Mouse (Mus musculus): ENCODE measurements at regions not wholly inside any gene's neighbourhood (a gene's known extent, or its start where the extent isn't known, plus 50 kb on each side); places are given as distances from the start of the nearest gene placed in this dataset.

DNA sequence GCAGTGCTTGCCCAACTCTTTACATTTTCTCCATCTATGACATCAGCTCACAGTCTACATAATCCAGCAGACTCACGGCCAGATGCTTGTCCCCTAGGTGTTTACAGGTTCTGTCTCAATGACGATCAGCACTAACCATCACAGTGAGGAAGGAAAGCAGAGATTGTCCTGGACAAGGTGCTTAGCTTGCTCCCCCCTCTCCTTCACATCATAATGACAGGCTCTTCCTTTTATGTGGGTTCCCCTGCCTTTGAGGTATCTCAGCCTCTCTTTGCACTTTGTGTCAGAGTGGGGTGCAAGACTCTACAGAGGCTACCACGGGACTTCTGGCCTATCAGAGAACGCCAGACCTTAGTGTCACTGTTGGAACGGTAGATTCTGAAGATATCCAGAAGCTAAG lies 258.1 kb downstream of the Enc1 start:
- H3K4me1 ChIP-seq (ENCODE audit: control insufficient read depth, insufficient read depth, low read length) = no peaks in the 10 kb centered on the region; the same call in 1 of the 2 replicates
- TF ChIP-seq POLR2A (IDR thresholded peaks at IDR 0.05; ENCODE audit: low read depth, low read length) (no peak), CTCF (IDR thresholded peaks at IDR 0.05; ENCODE audit: borderline replicate concordance, insufficient read depth, low read length) (no peak)
- no peak overlapping the region for H3K27ac ChIP-seq (ENCODE audit: insufficient read depth, low read length)
- no peak overlapping the region for H3K4me3 ChIP-seq (ENCODE audit: insufficient read depth, low read length)

- H3K4me1 ChIP-seq (ENCODE audit: control insufficient read depth, insufficient read depth, low read length) = no peaks in the 10 kb centered on the region; the same call in 1 of the 2 replicates
- TF ChIP-seq CTCF (IDR thresholded peaks at IDR 0.05; ENCODE audit: borderline replicate concordance, insufficient read depth, low read length) (no peak), POLR2A (IDR thresholded peaks at IDR 0.05; ENCODE audit: low read depth, low read length) (no peak)
- H3K27ac ChIP-seq (ENCODE audit: insufficient read depth, low read length) = no peak overlapping the region
- no peak overlapping the region for H3K4me3 ChIP-seq (ENCODE audit: insufficient read depth, low read length)
These were observed 257.0 kb downstream of the Enc1 start for GRCm38 (mm10) chr13:97497928-97498327.

- H3K27ac ChIP-seq (ENCODE audit: insufficient read depth, low read length) = no peak overlapping the region
- H3K4me1 ChIP-seq (ENCODE audit: control insufficient read depth, insufficient read depth, low read length) = no peaks in the 10 kb centered on the region; the same call in 1 of the 2 replicates
- TF ChIP-seq POLR2A (IDR thresholded peaks at IDR 0.05; ENCODE audit: low read depth, low read length) (no peak), CTCF (IDR thresholded peaks at IDR 0.05; ENCODE audit: borderline replicate concordance, insufficient read depth, low read length) (no peak)
- no peak overlapping the region for H3K4me3 ChIP-seq (ENCODE audit: insufficient read depth, low read length)
These were observed 253.9 kb downstream of the Enc1 start for GRCm38 (mm10) chr13:97494770-97495169.

- H3K4me1 ChIP-seq (ENCODE audit: control insufficient read depth, insufficient read depth, low read length) = no peaks in the 10 kb centered on the region; the same call in 1 of the 2 replicates
- TF ChIP-seq CTCF (IDR thresholded peaks at IDR 0.05; ENCODE audit: borderline replicate concordance, insufficient read depth, low read length) = no peak
- no peak for TF ChIP-seq POLR2A (IDR thresholded peaks at IDR 0.05; ENCODE audit: low read depth, low read length)
- no peak overlapping the region for H3K27ac ChIP-seq (ENCODE audit: insufficient read depth, low read length)
- H3K4me3 ChIP-seq (ENCODE audit: insufficient read depth, low read length) = no peak overlapping the region
These were observed 252.9 kb downstream of the Enc1 start for GRCm38 (mm10) chr13:97493836-97494235.

DNA sequence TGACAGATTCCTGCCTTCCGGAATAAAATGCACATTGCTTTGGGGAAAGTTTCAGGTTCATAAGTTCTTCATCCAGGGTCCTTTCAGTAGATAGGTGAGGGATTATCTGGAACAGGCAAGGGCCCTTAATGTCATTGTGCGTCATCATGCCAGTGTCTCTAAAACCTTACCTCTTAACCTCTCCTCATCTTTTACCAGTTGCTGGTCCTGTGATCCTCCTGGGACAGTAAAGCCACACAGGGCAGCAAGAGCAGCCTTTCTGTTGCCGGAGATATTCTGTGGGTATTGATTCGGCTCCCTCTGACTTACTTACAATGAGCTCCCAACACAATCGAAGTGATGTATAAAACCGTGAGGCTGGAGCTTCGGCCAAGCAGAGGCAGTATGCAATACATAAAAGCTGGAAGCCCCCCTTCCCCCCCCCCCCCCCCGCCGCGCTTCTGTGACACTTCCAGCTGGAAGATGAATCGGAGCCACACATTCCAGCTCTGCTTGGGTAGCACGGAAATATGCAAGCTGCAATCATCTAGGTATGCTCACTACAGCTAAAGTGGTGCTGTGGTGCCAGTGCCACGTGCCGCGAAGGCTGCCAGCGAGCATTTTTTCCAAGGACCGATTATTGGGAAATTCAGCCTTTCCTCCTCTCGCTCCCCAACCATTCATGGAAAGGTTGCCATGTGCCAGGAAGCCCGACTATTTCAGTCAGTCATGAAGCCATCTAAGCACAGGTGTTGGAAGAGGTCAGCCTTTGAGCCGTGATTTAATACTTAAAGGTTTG lies 252.2 kb downstream of the Enc1 start:
- no peak for TF ChIP-seq CTCF (IDR thresholded peaks at IDR 0.05; ENCODE audit: borderline replicate concordance, insufficient read depth, low read length)
- H3K27ac ChIP-seq (ENCODE audit: insufficient read depth, low read length) = no peak overlapping the region
- H3K4me1 ChIP-seq (ENCODE audit: control insufficient read depth, insufficient read depth, low read length) = no peaks in the 10 kb centered on the region; the same call in 1 of the 2 replicates
- no peak overlapping the region for H3K4me3 ChIP-seq (ENCODE audit: insufficient read depth, low read length)

DNA sequence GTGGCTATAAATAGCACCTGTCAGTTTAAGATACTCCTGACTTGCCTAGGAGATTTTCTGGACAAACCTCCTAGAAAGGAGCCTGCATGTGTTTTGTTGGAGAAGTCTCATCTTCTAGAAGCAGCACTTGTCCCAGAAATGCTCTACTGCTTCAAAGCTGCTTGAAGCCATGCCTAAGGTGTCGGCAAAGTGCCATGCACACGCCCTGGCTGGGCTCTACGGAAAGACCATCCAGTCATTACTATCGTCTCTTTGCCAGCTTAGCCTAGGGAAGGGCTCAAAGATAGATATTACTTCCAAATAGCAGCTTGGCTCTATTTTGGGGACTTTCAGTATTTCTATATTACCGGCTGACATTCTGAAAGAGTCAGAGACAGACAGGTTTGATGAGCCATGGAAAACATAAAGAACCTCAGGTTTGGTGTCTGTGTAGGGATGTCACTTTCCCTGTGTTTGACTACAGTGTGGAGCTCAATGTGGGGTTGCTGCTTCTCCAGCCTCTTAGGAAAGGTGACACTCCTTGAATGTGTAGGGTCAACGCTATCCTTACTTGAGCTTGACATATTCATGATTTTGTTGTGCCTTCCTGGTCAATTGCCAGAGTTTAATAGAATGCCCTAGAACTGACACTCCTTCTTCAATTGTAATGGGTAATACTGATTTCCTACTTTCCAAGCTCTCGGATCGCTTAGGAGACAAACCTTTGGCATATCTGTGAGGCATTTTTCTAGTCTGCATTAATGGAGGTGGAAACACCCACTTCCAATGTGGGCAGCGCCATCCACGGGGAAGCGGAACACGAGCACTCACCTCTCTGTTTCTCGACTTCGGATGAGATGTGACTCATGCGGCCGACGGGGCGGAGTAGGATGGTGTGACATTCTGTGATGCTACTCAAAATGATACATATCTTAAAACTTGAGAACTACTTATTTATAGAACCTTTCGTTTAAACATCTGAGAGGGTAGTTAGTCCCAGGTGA lies 251.3 kb downstream of the Enc1 start:
- no peak overlapping the region for H3K27ac ChIP-seq (ENCODE audit: insufficient read depth, low read length)
- H3K4me3 ChIP-seq (ENCODE audit: insufficient read depth, low read length) = no peak overlapping the region
- TF ChIP-seq POLR2A (IDR thresholded peaks at IDR 0.05; ENCODE audit: low read depth, low read length) = no peak
- TF ChIP-seq CTCF (IDR thresholded peaks at IDR 0.05; ENCODE audit: borderline replicate concordance, insufficient read depth, low read length) = no peak
- no peaks in the 10 kb centered on the region; the same call in none of the 2 replicates for H3K4me1 ChIP-seq (ENCODE audit: control insufficient read depth, insufficient read depth, low read length)

DNA sequence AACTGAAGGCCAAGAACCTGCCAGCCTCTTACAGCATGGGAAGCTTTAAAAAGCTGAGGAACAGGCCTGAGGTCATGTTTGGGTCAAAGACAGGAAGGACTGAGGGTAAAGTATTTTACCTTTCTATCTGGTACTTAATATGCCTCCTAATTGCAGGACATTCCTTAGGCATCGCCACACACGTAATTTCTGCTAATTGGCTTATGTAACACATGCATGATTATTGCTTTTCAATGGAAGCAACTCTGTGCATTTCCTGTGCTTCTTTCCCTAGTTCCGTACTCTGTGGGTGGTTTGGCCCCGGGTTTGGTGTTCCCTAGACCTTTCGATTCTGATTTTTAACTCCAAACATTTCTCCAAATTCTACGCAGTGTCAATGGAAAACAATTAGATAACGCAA lies 249.2 kb downstream of the Enc1 start:
- no peak for TF ChIP-seq CTCF (IDR thresholded peaks at IDR 0.05; ENCODE audit: borderline replicate concordance, insufficient read depth, low read length)
- TF ChIP-seq POLR2A (IDR thresholded peaks at IDR 0.05; ENCODE audit: low read depth, low read length) = no peak
- H3K27ac ChIP-seq (ENCODE audit: insufficient read depth, low read length) = no peak overlapping the region
- H3K4me3 ChIP-seq (ENCODE audit: insufficient read depth, low read length) = no peak overlapping the region
- peaks cover 6% of the 10 kb centered on the region; the same call in 1 of the 2 replicates for H3K4me1 ChIP-seq (ENCODE audit: control insufficient read depth, insufficient read depth, low read length)

- H3K27ac ChIP-seq (ENCODE audit: insufficient read depth, low read length) = no peak overlapping the region
- H3K4me1 ChIP-seq (ENCODE audit: control insufficient read depth, insufficient read depth, low read length) = peaks cover 6% of the 10 kb centered on the region; the same call in 1 of the 2 replicates
- TF ChIP-seq CTCF (IDR thresholded peaks at IDR 0.05; ENCODE audit: borderline replicate concordance, insufficient read depth, low read length) (no peak), POLR2A (IDR thresholded peaks at IDR 0.05; ENCODE audit: low read depth, low read length) (no peak)
- no peak overlapping the region for H3K4me3 ChIP-seq (ENCODE audit: insufficient read depth, low read length)
These were observed 248.8 kb downstream of the Enc1 start for GRCm38 (mm10) chr13:97489721-97490120.

DNA sequence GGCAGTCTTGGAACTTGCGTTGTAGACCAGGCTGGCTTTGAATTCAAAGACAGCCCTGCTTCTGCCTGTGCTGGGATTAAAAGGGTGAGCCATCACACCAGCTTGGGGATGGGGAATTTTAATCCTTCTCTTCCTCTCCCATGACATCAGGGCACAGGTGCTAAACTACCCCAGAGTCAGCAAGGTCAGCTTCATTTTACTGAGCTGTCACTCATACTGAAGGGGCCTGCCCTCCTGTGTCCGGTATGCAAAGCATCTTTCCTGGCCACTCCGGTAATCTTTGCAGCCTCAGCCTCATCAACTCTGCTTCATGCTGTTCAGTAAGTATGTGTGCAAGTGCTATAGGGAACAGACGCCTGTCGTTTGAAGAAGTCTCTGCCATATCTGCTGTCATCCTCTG lies 248.1 kb downstream of the Enc1 start:
- Histone ChIP-seq H3K4me3 (ENCODE audit: insufficient read depth, low read length) (no peak overlapping the region), H3K4me1 (ENCODE audit: control insufficient read depth, insufficient read depth, low read length) (peaks cover 6% of the 10 kb centered on the region; the same call in 1 of the 2 replicates), H3K27ac (ENCODE audit: insufficient read depth, low read length) (no peak overlapping the region)
- TF ChIP-seq CTCF (IDR thresholded peaks at IDR 0.05; ENCODE audit: borderline replicate concordance, insufficient read depth, low read length) (no peak), POLR2A (IDR thresholded peaks at IDR 0.05; ENCODE audit: low read depth, low read length) (no peak)
